Mouse (Mus musculus) CH12.LX (cell line): ENCODE measurements around the gene Fam240b.
"Not testable (repeated sequence)": the region's sequence is repeated elsewhere in the genome, so short reads cannot be mapped to it uniquely, and the experiment has no call there.

Source experiments
- CTCF ChIP-seq, 2 experiments: IDR thresholded peaks in 1 of 2; conservative IDR thresholded peaks in 1 of 2; 2 replicates each; pipeline ENCODE4 v1.5.1; 2011 to 2012; ENCODE audit warnings: low read depth in 2 of 2, low read length in 2 of 2, improper control_type of control experiment in 1 of 2, inconsistent platforms in 1 of 2, mild to moderate bottlenecking in 1 of 2, moderate library complexity in 1 of 2
- GABPA ChIP-seq: IDR thresholded peaks from 2 replicates; pipeline ENCODE4 v1.6.1; 2012; ENCODE audit warnings: low read depth, low read length, improper control_type of control experiment, inconsistent platforms; ENCODE audit not compliant: insufficient replicate concordance
- IRF4 ChIP-seq: IDR thresholded peaks from 2 replicates; pipeline ENCODE4 v1.6.1; 2014; ENCODE audit warnings: low read depth, mild to moderate bottlenecking, inconsistent platforms, low read length, improper control_type of control experiment
- MAZ ChIP-seq: IDR thresholded peaks from 2 replicates; pipeline ENCODE4 v1.6.1; 2012; ENCODE audit warnings: low read depth, mild to moderate bottlenecking, inconsistent platforms, low read length, improper control_type of control experiment, moderate library complexity
- MEF2A ChIP-seq: IDR thresholded peaks from 2 replicates; pipeline ENCODE4 v1.6.1; 2014; ENCODE audit warnings: low read depth, mild to moderate bottlenecking, inconsistent platforms, low read length, improper control_type of control experiment, borderline replicate concordance
- MXI1 ChIP-seq: IDR thresholded peaks from 2 replicates; pipeline ENCODE4 v1.6.1; 2011; ENCODE audit warnings: mild to moderate bottlenecking, low read depth, low read length, improper control_type of control experiment
- POLR2A ChIP-seq: IDR thresholded peaks from 2 replicates; pipeline ENCODE4 v1.6.1; 2011; ENCODE audit warnings: low read depth, mild to moderate bottlenecking, improper control_type of control experiment, low read length
- POLR2AphosphoS2 ChIP-seq: IDR thresholded peaks from 2 replicates; pipeline ENCODE4 v1.6.1; 2011; ENCODE audit warnings: low read depth, low read length, improper control_type of control experiment
- TBP ChIP-seq: conservative IDR thresholded peaks from 2 replicates; pipeline ENCODE4 v1.6.1; 2011; ENCODE audit warnings: low read depth, low read length, improper control_type of control experiment
- TCF12 ChIP-seq: IDR thresholded peaks from 2 replicates; pipeline ENCODE4 v1.6.1; 2014; ENCODE audit warnings: low read depth, mild to moderate bottlenecking, inconsistent platforms, low read length, improper control_type of control experiment
- UBTF ChIP-seq: IDR thresholded peaks from 2 replicates; pipeline ENCODE4 v1.6.1; 2012; ENCODE audit warnings: low read depth, mild to moderate bottlenecking, inconsistent platforms, low read length, improper control_type of control experiment, moderate library complexity
- USF2 ChIP-seq: conservative IDR thresholded peaks from 2 replicates; pipeline ENCODE4 v1.6.1; 2011; ENCODE audit warnings: low read depth, low read length, improper control_type of control experiment
- ZNF384 ChIP-seq: IDR thresholded peaks from 2 replicates; pipeline ENCODE4 v1.6.1; 2012; ENCODE audit warnings: low read depth, low read length, improper control_type of control experiment, inconsistent platforms

DNA sequence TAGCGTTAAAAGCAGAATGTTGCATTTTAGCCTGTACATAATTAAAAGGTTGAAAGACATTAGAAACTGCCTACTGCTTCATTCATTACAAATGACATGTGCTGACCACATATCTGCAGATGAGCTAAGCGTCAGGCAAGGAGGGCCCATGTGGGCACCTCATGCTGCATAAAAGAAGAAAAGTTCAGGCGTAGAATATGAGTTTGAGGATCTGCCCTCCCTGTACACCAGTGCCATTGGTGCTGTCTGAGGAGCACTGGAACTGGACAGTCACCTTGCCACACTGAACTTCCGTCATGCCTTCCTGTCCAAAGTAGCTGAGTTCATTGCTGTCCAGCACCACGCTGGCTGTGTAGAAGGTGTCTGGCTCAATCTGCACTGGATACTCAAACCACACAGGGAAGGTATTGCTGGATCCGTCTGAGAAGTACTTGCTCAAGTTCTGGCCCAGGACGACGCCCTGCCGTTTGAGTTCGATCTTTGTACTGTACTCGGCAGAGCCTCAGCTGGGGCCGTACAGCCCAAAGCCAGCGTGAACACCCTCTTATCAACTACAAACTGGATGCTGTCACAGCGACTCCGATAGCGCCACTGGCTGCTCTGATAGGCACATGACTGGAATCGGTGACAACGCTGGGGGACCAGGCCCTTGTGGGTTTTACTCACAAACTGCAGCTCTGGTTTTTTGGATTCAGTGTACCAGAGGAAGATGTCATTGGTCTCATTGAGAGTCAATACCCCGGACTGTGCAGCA is 40.2 kb downstream of the Fam240b start:
- not testable (repeated sequence) for TF ChIP-seq GABPA; TCF12; CTCF (conservative IDR thresholded peaks at IDR 0.05 in 1 of 2, IDR thresholded peaks at IDR 0.05 in 1 of 2; ENCODE audit: low read depth in 2 of 2, low read length in 2 of 2); UBTF; USF2; POLR2A; MEF2A; MXI1; TBP; IRF4; ZNF384; MAZ; POLR2AphosphoS2
